Mouse (Mus musculus): ENCODE measurements around the gene Lama4. TPM values are rescaled to one million over a fixed set of nuclear protein-coding genes. Genes with fewer than 3 reads are reported as not detected.

Lama4 gene
- polyA plus RNA-seq, 1 experiment, result not detected

DNA sequence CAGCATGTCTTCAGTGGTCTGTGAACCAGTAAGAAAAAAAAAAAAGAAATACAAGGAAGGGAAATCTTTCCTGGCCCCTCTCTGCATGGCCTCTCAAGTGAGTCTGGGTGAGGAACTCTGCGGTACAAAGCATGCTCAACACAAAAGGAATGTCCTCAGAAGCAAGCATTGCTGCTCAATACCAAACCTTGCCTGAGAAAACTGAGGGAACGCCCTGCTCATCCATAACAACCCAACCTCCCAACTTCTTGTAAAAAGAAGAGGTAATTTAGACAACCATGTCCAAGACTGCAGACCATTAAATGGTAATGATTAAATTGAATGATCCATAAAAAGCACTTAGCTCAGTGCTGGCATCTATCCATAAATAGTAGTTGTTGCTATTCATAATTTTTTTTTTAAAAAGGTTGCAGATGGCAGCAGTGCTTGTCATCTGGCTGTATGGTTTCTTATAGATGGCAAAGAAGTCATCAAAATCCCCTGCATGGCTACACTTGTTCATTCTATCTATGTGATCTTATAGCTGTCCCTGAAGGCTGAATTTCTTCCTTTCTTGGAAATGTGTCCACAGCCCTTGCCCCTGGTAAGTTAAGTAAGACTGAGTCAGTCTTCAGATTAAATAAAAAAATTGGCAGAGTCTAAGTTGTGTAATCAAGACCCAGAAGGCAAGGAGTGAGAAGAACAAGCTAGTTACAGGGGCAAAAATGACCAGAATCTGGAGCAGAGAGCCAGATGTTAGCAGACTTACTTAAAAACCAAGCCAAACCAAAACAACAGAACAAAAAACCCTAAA lies 28.5 kb downstream of the Lama4 start:
- no peak for TF ChIP-seq FLI1 (IDR thresholded peaks at IDR 0.05; ENCODE audit: low read length)
- TF ChIP-seq GATA1 (IDR thresholded peaks at IDR 0.05; ENCODE audit: borderline replicate concordance, low read length), result no peak
- Histone ChIP-seq H3K4me3 (replicated peaks) (no peak overlapping the region), H3K4me1 (peaks cover 5% of the 10 kb centered on the region; the same call in 1 of the 2 replicates), H3K36me3 (replicated peaks; ENCODE audit: low read length) (no peaks in the 10 kb centered on the region), H3K27me3 (replicated peaks) (no peaks in the 10 kb centered on the region), H3K9me3 (no peaks in the 10 kb centered on the region)

DNA sequence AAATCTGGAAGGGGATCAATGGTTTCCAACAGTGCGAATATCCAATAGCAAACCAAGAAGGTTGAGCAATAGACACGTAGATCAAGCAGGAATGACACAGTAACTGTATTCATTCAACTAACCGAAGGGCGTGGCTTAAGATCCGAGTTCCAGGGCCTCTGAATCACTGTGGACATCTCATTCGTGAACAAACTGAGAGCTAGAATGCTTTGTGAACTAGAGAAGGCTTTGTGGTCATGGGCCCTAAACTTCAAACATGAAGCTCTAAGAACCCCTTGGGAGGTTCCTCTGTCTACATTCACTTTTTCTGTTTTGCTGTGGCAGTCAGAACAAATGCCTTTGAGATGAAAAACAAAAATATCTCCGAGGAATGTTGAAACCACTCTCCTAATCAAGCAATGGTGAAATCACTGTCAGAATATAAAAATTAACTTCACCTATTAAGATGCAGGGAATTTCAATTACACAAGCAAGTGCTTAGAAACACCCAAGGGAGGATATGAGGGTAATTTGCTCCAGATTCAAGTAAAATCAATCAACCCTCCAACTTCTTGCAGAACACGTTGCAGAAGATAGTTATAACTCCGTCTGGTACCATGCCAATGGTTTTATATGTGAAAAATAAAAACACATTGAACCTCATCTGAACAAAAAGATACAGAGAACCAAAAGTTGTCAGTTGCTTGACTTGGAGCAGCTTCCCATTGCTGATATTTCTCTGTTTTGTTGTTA lies 29.6 kb downstream of the Lama4 start:
- Histone ChIP-seq H3K36me3 (replicated peaks; ENCODE audit: low read length) (no peaks in the 10 kb centered on the region), H3K9me3 (no peaks in the 10 kb centered on the region), H3K4me1 (peaks cover 5% of the 10 kb centered on the region; the same call in 1 of the 2 replicates), H3K27me3 (replicated peaks) (no peaks in the 10 kb centered on the region), H3K4me3 (replicated peaks) (no peak overlapping the region)
- TF ChIP-seq GATA1 (IDR thresholded peaks at IDR 0.05; ENCODE audit: borderline replicate concordance, low read length) (no peak), FLI1 (IDR thresholded peaks at IDR 0.05; ENCODE audit: low read length) (no peak)

DNA sequence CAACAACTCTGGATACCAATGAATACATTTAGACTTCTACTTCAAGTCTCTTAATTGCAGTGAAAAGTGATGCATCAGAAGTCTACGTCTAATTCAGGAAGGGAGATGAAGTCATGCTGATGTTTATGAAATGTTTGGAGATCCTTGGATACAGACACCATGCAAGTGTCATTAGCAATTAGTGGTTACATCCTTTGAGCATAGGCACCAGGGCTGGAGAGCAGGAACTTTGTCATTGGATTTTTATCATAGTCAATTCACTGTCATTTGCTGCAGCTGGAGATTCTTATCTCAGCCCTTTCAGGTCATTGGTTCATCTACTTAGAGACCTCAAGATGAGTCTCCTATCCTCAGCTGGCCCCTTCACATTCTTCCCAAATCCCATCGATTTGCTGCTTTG lies 30.6 kb downstream of the Lama4 start:
- no peak overlapping the region for H3K4me3 ChIP-seq (replicated peaks)
- no peaks in the 10 kb centered on the region for H3K27me3 ChIP-seq (replicated peaks)
- TF ChIP-seq FLI1 (IDR thresholded peaks at IDR 0.05; ENCODE audit: low read length), result no peak
- no peak for TF ChIP-seq GATA1 (IDR thresholded peaks at IDR 0.05; ENCODE audit: borderline replicate concordance, low read length)
- H3K9me3 ChIP-seq, result no peaks in the 10 kb centered on the region
- H3K36me3 ChIP-seq (replicated peaks; ENCODE audit: low read length), result no peaks in the 10 kb centered on the region
- peaks cover 5% of the 10 kb centered on the region; the same call in 1 of the 2 replicates for H3K4me1 ChIP-seq

DNA sequence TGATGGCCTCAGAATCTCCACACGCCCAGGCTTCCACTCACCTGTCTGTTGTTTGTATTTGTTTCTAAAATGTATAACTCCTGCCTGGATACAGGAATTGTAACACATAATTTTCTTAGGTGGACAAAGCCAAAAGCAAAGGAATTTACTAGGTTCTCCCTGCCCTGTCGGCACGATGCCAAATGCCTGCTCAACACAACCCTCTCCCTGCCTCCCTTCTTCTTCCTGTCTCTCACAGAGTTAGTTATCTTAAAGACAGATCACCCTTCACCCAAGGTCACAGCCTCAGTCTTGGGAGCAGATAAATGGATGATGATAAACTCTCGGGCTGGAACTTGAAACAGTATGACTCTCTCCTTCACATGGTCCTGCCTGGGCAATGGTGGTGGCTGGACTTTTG lies 35.6 kb downstream of the Lama4 start:
- TF ChIP-seq GATA1 (IDR thresholded peaks at IDR 0.05; ENCODE audit: borderline replicate concordance, low read length) (no peak), FLI1 (IDR thresholded peaks at IDR 0.05; ENCODE audit: low read length) (no peak)
- no peaks in the 10 kb centered on the region for H3K27me3 ChIP-seq (replicated peaks)
- H3K9me3 ChIP-seq, result no peaks in the 10 kb centered on the region

DNA sequence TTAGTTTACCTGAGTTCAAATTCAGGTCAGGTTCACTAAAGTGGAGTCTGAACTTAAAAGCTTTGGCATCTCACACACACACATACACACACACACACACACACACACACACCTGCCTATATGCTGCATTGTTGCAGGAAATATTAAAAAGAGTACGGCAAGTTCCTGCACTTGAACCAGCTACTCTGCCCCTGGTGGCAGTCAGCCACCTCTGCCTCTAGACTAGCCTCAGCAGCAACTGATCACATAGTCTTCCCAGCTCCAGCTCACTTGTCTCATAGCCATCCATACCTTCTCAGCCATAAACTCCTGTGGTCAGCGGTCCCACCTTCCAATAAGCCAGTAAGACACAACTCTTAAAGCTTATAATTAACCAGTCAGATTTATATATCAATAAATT lies 37.2 kb downstream of the Lama4 start:
- H3K9me3 ChIP-seq, result no peaks in the 10 kb centered on the region
- no peak overlapping the region for H3K4me3 ChIP-seq (replicated peaks)
- H3K27me3 ChIP-seq (replicated peaks), result no peaks in the 10 kb centered on the region
- 0 out of 2 replicates have a peak, but pooled peaks cover 3% of the 10 kb centered on the region for H3K4me1 ChIP-seq
- TF ChIP-seq FLI1 (IDR thresholded peaks at IDR 0.05; ENCODE audit: low read length) (no peak), GATA1 (IDR thresholded peaks at IDR 0.05; ENCODE audit: borderline replicate concordance, low read length) (no peak)
- H3K36me3 ChIP-seq (replicated peaks; ENCODE audit: low read length), result no peaks in the 10 kb centered on the region

More for the DNA sequence above, 35.6 kb downstream of the Lama4 start:
- Histone ChIP-seq H3K4me3 (replicated peaks) (no peak overlapping the region), H3K4me1 (0 out of 2 replicates have a peak, but pooled peaks cover 3% of the 10 kb centered on the region), H3K36me3 (replicated peaks; ENCODE audit: low read length) (no peaks in the 10 kb centered on the region)

DNA sequence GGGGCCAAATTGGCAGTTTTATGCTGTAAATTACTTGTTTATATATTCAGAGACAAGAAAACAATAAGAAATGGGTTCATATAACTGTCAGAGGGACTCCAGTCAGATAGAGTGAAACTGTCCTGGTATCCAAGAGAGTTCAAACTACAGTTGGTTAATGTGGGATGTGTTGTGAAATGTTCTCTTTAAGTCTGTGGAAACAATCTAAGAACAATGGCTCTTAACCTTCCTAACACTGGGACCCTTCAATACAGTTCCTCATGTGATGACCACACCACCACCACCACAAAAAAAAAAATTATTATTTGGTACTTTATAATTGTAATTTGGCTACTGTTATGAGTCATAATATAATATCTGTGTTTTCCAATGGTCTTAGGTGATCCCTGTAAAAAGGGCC lies 38.2 kb downstream of the Lama4 start:
- TF ChIP-seq FLI1 (IDR thresholded peaks at IDR 0.05; ENCODE audit: low read length) (no peak), GATA1 (IDR thresholded peaks at IDR 0.05; ENCODE audit: borderline replicate concordance, low read length) (no peak)
- no peaks in the 10 kb centered on the region for H3K27me3 ChIP-seq (replicated peaks)
- H3K4me3 ChIP-seq (replicated peaks), result no peak overlapping the region
- no peaks in the 10 kb centered on the region for H3K9me3 ChIP-seq
- 0 out of 2 replicates have a peak, but pooled peaks cover 3% of the 10 kb centered on the region for H3K4me1 ChIP-seq
- no peaks in the 10 kb centered on the region for H3K36me3 ChIP-seq (replicated peaks; ENCODE audit: low read length)

DNA sequence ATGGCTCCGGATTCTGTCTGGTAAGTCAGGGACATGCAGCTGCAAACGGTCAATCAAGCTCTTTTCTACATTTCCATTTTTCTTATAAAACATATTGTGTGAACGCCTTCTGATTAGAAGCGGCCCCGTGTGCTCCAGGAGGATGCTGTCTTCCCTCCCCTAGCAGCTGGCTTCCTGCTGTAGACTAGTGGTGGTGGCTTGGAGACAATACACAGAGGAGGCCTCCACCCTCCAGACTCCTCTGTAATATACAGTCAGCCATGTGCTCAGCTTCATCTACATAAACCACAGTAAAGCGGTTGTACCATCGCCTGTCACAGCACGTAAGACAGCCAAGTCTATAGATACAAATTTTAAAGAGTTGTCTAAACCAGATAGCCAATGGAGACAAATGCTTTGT lies 40.2 kb downstream of the Lama4 start:
- no peaks in the 10 kb centered on the region for H3K9me3 ChIP-seq
- H3K4me1 ChIP-seq, result 0 out of 2 replicates have a peak, but pooled peaks cover 3% of the 10 kb centered on the region
- no peak overlapping the region for H3K4me3 ChIP-seq (replicated peaks)
- H3K36me3 ChIP-seq (replicated peaks; ENCODE audit: low read length), result no peaks in the 10 kb centered on the region
- no peaks in the 10 kb centered on the region for H3K27me3 ChIP-seq (replicated peaks)
- TF ChIP-seq GATA1 (IDR thresholded peaks at IDR 0.05; ENCODE audit: borderline replicate concordance, low read length), result no peak
- no peak for TF ChIP-seq FLI1 (IDR thresholded peaks at IDR 0.05; ENCODE audit: low read length)

DNA sequence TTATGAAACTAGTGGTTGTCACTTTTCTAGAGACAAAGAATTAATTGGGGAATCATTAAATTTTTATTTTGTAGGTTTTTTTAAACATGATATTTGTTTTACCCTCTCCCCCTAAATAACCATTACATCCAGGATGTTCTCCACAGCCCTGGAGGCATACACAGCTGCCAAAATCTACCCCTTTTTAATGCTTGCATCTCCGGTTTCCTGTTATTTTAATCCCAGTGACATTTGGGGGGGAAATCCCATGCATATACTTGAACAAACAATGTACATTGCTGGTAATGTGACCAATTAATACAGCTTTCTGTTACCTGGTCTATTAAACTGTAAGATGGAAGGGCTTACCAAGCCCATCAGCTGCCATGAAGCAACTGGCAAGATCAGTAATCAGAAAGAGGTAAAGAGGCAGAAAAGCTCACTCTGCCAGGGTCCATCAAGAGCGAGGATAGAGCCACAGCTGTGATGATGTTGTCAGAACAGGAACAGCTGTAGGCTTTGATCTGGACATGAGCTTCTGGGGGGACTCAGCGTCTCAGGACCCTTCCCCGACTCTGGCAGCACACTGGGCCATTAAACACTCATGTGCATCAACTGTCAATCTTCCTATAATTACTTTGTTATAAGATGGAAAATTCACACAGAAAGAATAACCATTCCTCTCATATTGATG lies 41.3 kb downstream of the Lama4 start:
- no peak overlapping the region for H3K4me3 ChIP-seq (replicated peaks)

DNA sequence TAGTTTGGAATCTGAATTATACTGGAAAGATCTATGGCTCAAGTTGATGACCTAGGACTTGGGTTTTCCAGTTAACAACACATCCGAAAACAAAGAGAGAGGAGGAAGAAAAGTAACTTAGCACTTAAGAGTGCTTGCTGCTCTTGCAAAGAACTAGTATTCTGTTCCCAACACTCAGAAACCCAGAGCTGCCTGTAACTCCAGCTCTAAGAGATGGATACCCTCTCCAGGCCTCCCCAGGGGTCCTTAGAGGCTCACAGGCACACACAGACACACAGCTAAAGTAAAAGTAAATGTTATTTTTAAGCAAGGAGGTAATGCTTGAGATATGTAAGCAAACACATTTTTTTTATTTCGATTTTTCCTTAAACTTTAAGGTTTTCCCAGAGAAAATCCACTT lies 49.5 kb downstream of the Lama4 start:
- Histone ChIP-seq H3K9me3 (no peaks in the 10 kb centered on the region), H3K36me3 (replicated peaks; ENCODE audit: low read length) (no peaks in the 10 kb centered on the region), H3K27me3 (replicated peaks) (no peaks in the 10 kb centered on the region), H3K4me3 (replicated peaks) (no peak overlapping the region), H3K4me1 (0 out of 2 replicates have a peak, but pooled peaks cover 2% of the 10 kb centered on the region)
- no peak for TF ChIP-seq FLI1 (IDR thresholded peaks at IDR 0.05; ENCODE audit: low read length)
- TF ChIP-seq GATA1 (IDR thresholded peaks at IDR 0.05; ENCODE audit: borderline replicate concordance, low read length), result no peak

More for the DNA sequence above, 41.3 kb downstream of the Lama4 start:
- H3K27me3 ChIP-seq (replicated peaks), result no peaks in the 10 kb centered on the region
- 0 out of 2 replicates have a peak, but pooled peaks cover 3% of the 10 kb centered on the region for H3K4me1 ChIP-seq
- H3K36me3 ChIP-seq (replicated peaks; ENCODE audit: low read length), result no peaks in the 10 kb centered on the region
- TF ChIP-seq FLI1 (IDR thresholded peaks at IDR 0.05; ENCODE audit: low read length), result no peak
- TF ChIP-seq GATA1 (IDR thresholded peaks at IDR 0.05; ENCODE audit: borderline replicate concordance, low read length), result no peak
- no peaks in the 10 kb centered on the region for H3K9me3 ChIP-seq

All from megakaryocyte, embryonic 14.5 days (primary cell).